Mouse (Mus musculus): ENCODE measurements at regions not wholly inside any gene's neighbourhood (a gene's known extent, or its start where the extent isn't known, plus 50 kb on each side); places are given as distances from the start of the nearest gene placed in this dataset.
"Not testable (repeated sequence)": the region's sequence is repeated elsewhere in the genome, so short reads cannot be mapped to it uniquely, and the experiment has no call there.

DNA sequence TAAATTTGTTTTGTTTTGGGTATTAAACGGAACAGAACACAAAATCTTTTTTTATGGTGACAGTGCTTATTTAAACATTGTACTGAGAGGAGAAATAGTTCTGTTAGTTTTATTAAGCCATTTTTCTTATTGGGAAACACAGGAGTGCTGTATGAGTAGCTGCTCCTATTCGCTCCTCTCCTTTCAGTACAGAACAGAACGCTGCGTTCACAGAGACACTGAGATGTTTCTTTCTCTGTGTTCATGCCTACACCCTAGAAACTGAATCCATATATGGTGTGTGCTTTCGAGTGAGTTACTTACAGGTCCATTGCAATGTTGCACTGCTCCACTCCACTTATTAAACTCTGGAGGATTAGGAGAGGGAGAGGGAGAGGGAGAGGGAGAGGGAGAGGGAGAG, 634.9 kb upstream of the Adamts5 start:
- DNase-seq (ENCODE audit: low read depth) = no peak

DNA sequence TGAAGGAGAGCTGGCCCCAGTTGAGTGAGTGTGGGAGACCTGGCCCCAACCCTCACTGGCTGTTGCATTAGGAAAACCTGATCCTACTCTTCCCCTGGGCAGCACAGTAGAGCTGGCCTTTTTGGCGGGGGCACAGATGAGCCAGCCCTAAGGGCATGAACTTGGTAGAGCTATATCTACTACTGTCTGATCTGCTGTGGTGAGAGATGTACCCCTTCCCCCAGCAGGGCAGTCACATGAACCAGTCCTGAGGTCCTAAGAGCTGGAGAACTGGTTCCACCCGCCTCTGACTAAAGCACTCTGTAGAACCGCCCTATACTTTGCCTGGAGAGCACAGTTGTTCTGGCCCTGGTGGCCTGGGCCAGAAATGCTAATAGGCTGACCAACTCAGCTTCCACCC, 622.5 kb upstream of the Adamts5 start:
- DNase-seq (ENCODE audit: low read depth) = no peak

DNA sequence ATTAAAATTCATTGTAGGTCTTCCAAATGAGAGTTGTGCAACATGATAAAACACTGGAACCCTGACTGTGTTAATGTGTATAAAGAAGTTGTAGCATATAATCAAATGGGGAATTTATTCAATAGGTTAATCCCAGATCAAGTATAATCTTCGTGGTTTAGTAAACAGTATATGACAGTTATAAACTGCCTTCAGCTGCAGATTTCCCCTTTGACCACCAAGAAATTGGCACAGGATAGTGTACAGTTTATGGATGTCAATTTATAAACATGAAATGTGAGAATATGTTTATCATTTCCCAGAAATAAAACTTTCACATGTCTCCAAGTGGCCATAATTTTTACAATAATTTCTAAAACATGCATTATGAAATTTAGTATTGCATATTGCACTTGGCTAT, 615.3 kb upstream of the Adamts5 start:
- DNase-seq (ENCODE audit: low read depth) = no peak

DNA sequence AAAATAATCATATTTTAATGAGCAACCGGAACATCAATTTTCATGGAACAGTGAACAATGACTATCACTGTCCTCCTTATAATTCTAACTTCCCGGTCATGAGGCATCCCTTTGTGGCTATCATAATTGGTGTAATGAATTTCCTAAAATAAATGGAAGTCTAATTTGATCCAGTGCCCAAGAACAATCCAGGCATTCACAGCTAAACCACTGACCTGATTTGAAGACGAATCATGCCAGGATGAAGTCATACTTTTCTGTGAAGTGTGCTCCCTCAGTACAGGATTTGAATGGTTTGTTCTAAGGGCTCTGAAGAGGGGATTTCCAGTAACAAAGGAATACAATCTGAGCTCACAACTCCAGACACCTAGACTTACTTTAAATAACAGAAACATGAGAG, 614.5 kb upstream of the Adamts5 start:
- no peak for DNase-seq (ENCODE audit: low read depth)

DNA sequence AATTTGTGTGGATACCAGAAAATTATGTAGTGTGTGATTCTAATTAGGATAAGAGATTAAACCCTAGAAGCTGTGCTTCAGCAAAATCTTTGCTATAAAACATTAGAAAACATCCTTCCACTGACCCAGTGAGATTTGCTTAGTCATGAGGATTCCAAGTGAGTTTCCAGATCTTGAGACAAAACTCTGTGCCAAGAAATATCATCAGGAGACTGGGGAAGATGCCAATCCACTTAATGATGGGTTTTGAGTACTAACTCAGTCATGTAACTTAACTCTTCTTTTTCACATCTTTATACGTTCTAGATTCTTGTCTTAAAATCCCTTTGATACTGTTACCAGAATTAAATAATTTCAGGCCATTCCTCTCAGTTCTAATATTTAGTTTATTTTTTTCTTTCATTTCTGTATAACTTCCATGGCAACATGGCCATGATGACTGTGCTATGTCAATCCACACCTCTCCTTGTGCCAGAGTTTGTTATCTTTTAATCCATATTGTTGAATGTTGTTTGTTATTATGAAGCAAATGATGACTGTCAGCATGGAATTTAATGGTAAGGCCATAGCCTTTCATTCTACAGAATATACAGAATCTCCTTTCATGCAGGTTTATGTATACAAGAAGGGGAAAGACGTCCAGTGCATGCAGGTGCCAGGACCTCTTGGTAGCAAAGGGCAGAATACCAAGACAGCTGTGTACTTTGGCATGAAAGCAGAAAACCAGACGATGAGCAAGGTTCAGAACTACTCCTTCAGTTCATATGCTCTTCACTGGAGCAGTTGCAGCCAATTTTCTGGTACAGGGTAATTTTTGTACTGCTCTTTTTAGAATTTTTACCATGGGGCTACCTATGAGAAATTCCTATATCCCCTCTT, 599.7 kb upstream of the Adamts5 start:
- DNase-seq (ENCODE audit: low read depth) = no peak

DNA sequence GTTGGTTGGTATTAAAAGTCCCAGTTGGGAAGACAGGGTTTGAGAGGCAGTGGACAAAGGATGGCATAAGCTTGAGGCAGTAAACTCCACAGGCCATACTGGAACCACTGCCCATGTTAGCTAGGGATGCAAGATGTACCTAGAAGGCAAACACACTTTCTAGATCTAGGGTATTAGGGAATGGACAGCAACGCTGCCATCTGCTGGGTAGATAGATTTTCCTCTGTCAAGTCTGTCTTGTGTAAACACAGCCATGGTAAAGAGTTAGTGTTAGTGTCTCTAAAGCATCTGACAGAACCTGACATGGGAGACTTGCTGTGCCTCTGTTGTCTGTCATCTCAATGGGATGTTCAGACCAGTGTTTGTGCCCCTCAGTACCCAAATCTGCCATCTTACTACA, 573.5 kb upstream of the Adamts5 start:
- no peak for DNase-seq (ENCODE audit: low read depth)

DNA sequence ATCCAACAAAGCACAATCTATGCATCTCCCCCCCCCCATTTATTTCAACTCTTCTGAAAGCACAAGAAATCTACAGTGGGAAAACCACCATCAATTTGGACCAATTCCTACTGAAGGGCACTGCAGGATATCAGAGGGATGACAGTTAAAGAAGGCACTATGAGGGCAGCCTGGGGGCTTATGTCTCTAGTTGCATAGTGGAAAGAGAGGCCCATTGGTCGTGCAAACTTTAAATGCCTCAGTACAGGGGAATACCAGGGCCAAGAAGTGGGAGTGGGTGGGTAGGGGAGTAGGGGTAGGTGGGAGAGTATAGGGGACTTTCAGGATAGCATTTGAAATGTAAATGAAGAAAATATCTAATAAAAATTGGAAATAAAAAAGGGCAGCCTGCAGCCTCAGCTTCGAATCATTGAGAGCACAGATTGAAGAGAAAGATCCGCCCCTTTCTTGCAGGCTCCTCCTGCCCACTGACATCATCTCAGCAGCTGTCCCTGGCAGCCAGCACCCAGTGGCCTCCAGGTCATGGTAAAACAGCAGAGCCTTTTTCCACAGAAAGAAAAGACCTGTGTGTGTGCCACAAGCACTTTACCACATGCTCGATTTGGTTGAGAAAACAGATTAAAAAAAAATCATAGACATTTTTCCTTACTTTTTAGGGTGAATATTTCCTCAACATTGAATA, 571.6 kb upstream of the Adamts5 start:
- DNase-seq (ENCODE audit: low read depth) = no peak

DNA sequence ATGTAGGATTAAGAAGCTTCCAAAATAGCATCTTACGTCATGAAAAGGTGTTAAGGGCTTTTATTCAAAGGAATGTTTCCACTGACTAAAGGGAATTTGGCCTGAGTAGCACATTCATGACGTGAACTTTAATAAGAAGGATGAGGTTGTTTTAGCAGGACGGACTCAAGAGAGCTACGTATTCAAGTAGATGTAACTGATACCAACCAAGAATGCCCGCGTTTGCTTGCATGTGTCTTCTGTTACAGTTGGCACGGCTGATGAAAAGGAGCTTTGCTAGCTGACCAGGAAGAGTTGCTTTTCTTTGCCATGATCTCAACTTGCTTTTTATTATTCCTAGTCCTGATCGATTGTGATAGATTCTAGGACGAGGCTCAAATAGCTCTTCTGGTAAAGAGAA, 559.4 kb upstream of the Adamts5 start:
- DNase-seq (ENCODE audit: low read depth) = no peak

DNA sequence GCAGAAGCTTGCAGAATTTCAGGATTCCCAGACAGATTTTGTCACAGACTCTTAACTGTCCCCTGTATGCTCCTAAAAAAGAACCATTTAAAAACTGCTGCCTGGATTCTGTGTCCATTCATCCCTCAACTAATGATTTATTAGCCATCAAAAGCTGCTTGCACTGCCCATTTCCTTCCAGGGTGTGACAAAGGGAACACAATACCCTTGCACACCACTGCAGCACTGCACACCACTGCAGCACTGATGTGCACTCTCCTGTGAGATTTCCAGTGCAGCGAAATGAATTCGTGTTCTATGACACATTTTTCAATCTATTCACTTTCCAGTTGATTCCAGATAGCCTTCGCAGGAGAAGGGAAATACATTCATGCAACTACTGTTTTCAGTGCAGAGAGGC, 555.0 kb upstream of the Adamts5 start:
- DNase-seq (ENCODE audit: low read depth) = no peak

DNA sequence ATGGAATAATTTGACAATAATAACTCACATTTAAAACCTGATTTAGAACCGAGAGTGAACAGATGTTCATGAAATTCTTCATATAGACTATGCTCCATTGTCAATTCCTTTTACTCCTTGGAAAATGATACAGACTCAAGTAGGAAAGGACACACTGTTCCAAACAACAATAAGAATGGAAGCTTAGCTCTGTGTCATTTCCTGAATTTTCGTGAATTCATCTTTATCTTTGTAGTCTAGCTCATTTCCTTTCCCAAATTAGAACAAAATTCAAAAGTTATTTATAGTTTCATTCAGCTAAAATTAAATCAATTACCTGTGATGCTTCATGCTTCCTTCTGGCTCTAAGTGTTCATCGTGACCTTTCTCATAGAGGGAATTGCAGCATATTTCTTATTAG, 553.2 kb upstream of the Adamts5 start:
- DNase-seq (ENCODE audit: low read depth) = no peak

DNA sequence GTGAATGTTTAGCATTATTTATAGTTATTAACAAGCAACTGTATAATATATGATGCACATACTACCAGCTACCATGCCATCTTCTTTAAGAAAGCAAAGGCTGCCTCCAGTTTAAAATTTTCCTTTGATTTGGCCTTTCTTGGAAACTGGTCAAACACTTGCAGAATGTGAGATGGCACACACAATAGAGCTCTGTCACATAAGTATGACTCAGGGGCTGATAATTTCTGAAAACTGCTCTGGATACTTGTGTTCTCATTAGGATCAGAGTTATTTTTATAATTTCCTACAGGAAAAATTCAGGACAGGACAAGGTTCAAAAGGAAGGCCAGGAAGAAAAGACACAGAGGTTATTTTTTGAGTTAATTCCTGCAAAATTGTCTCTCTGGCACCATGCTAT, 552.4 kb upstream of the Adamts5 start:
- no peak for DNase-seq (ENCODE audit: low read depth)

DNA sequence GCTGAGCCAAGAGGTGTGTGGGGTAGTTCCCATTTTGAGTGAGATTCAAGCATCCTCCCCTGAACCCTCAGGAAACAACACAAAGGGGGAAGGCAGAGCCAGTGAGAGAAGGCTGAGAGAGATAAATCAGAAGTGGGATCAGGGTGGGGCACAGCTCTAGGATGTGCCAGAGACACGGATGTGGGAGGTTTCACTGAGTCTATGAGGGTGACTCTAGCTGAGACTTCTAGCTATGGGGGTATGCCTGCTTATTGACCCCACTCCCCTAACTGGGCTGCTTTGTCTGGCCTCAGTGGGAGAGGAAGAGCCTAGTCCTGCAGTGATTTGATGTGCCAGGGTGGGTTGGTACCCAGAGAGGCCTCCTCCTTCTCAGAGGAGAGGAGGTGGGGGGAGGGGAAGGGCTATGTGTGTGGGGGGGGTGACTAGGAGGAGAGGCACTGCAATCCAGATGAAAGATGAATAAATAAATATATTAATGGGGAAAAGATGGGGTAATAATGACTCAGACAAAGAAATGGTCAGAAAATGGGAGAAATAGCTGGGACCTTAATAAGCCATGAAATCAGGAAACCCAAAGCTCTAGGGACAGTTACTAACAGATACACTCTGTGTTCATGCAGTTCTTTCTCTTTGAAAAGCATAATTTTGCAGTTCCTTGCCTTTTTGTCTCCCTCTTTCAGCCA, 547.0 kb upstream of the Adamts5 start:
- DNase-seq (ENCODE audit: low read depth) = no peak

DNA sequence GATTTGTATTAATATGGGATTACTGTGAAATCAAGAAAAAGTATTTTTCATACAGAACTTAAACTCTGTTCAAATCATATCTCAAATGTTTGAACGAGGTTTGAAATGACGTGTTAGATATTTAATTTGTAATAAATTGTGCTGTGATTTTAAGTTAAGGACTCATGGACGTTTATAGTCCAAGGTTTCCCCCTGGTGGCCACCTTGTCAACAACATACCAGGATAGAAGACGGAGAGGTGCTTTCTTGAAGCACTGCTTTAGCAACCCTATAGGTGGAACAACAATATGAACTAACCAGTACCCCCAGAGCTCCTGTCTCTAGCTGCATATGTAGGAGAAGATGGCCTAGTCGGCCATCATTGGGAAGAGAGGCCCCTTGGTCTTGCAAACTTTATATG, 517.8 kb upstream of the Adamts5 start:
- not testable (repeated sequence) for DNase-seq (ENCODE audit: low read depth)

DNA sequence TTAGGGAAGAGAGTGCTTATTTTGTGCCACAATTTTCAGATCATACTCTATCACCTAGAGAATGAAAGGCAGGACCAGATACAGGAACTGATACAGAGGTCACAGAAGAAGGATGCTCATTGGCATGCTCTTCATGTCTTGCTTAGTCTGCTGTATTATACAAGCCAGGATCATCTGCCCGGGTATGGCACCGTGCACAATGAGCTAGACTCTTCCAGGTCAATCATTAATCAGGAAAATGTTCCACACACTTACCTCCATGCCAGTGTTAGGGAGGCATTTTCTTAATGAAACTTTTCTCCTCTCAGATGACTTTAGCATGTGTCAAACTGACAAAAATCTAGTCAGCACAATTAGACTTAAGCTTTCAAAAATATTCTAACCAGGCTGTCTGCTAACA, 502.7 kb upstream of the Adamts5 start:
- DNase-seq (ENCODE audit: low read depth) = no peak

DNA sequence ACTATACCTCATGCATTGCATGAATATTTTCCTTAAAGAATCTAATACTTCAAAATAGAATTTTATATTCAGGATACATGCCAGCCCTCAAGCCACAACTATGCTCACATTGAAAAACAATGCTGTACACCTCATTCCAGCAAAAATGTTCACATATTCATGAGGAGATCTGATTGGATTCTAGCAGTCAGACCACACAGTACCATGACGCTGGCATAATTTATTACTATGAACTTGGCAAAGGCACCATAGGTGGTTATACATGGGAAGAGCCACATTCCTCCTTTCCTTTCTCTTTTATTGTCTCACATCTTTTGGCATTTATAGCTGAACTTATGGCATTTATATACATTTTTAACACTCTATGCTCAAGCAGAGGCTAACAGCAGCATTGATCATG, 499.8 kb upstream of the Adamts5 start:
- no peak for DNase-seq (ENCODE audit: low read depth)

DNA sequence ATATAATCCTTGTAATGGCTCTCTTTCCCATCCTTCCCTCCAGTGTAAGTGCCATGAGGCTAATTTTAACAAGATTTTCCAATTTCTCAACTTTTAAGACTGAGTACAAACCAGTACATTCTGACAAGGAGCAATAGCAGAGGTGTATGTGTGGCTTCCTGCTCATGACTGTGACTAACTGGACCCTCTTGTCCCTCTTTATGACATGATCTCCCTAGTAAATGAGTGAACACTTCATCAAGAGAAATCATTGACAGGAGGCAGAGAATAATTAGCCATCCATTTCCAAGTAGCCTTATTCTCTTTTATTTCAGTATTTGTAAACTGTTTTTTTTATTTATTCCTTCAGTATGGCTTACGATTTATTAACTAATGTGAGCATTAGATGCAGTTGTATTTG, 497.7 kb upstream of the Adamts5 start:
- DNase-seq (ENCODE audit: low read depth) = no peak

DNA sequence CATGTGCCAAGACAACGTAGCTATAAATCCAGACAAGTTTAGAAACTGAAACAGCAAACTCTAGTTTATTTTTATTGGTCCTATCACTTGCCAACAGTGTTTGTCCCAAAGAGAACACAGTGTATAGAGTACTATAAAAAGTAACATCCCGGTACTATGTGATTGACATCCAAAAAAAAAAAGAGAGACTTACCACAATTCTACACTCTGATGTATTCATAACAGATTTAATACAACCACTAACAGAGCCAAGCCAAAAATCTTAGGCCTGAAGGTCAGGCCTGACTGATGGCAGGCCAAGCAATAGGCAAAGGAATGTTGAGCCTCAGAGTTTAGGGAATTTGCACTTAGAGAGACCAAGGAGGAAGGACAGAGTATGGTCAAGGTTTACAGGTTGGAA, 495.9 kb upstream of the Adamts5 start:
- no peak for DNase-seq (ENCODE audit: low read depth)

DNA sequence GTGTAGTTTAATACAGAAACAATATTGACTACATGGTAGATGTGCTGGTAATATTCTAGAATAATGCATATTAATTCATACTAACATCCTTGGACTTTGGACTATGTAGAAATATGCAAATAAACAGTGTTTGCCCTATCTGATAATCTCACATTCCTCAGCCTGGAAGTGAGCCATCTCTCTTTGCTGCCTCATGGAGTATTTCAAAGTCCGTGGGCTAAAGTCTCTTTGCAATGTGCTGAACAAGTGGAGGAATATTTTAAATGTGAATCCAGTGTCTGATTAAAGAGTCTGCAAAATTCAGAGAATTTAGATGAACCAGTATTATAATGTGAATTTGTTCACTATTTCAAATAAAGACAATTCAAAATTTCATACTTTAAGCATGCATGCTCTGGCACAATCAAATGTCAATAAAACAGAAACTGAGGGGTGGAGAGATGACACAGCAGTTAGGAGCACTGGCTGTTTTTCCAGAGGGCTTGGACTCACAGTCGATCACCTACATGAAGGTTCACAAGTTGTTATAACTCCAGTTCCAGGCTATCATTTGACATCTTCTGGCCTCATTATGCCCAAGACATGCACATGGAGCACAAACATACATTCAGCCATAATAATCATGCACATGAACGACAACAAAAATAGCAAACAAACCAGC, 487.6 kb upstream of the Adamts5 start:
- DNase-seq (ENCODE audit: low read depth) = no peak

DNA sequence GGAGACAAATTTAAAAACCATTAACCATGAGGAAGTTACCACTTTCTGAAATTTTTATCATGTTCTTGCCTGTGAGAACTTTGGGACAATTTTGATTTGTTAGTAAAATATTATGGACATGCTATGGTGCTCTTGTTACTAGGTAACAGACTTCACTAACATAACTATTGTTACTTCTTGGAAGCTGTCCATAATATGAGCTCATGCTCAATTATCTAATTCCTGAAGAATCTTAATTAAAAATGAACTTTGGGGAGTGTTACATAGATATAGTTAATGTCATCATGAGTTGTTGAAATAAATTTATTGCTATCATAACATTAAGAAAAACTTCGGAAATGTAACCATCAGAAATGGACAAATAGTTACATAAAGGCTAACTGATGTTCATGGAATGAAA, 486.5 kb upstream of the Adamts5 start:
- no peak for DNase-seq (ENCODE audit: low read depth)

DNA sequence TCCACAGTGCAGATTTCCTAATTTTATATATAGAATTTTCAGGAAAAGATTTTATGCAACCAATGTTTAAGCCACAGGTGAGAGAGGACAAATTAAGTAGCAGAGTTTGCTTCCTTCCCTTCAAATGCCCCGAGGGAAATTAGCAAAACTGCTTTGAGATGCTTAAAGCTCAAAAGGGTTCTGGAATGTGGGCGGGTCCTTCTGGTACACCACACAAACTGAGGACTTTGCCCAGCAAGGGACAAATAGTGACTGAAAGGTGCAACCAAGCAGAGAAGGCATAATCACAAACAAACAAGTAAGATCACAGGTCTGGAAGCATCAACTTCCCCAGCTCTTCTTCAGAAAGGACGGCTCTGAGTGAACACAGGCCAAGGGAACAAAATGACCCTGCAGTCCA, 476.4 kb upstream of the Adamts5 start:
- no peak for DNase-seq (ENCODE audit: low read depth)

DNA sequence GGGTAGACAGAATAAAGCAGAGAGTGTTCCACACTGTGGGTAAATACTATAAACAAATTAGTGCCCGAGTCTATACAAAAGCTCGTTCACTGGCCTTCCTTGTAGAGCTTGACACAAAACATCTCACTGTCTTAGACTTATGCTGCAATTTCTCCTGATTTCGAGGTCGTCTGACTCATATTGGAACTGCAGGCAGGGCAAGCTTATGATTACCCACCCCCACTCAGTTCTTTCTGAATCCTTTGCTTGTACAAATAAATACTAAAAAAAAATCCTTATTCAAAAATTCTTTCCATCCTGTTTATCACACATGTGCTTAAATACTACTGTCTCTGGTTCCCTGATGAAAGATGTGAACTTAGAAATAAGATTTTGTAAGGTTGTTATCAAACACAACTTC, 470.0 kb upstream of the Adamts5 start:
- no peak for DNase-seq (ENCODE audit: low read depth)

DNA sequence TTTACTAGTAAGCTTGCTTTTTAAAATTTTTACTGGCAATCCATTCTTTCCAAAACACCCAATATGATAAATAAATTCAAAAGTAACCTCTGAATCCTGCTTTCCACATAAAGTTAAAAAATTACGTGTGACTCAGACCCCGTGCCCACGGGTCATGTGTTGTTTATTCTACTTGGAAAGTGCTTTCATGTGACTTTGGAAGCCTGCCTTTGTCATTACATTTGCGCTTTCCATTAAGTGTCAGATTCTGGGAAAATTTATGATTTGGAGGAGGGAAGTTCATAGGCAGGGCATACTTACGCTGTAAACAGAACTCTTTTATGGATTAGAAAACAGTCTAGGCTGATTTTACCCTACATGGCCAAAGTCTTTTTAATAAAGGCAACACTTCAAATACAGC, 466.8 kb upstream of the Adamts5 start:
- DNase-seq (ENCODE audit: low read depth) = no peak
